Mouse (Mus musculus): ENCODE results near the gene Cfd. TPM values are rescaled to one million over a fixed set of nuclear protein-coding genes. Genes with fewer than 3 reads are reported as not detected.

The Cfd gene
- total and polyA plus RNA-seq, 3 experiments: 0.26 TPM; not detected in 2

DNA sequence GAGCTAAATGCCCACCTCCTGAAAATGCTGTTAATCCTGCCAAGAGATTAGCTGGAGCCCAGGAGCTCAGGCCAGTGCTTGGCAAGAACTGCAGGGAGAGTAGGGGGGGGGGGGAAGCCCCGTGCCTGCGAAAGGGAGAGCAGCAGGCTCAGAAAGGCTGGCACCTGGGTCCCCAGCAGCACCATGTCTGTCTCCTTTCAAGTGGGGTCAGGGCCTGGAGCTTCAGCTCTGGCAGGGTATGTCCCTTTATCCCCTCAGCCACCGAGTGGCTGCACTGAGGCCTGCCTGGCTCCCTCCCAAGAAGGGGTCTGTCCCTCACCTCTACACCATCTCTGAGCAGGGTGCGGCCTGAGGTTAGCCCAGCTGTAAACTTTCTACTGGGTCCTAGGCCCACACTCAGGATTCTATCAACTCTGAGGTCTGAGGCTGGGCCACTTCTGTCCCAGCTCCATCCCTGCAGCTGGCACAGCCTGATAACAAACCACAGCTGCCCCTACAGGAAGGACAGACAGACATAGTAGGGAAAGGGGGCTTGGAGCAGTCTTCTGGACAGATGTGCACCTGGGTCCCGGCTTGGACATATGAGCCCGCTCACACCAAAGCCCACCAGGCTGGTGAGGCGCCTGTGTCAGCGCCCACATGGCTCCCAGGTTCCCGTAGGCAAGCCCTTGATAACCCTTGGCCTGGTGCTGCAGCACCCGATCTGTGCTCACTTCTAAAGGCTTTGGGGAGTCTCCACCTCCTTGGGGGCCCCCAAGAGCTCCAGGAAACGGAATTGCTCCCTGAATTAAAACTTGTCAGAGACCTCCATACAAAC is 23.7 kb downstream of the Cfd start:
- H3K4me2 ChIP-seq (ENCODE audit: insufficient read depth, low read depth, poor library complexity, severe bottlenecking): no peak overlapping the region
- peaks cover 12 to 38% of the 10 kb centered on the region in 2 experiments for H3K4me1 ChIP-seq (ENCODE audit: control insufficient read depth in 1 of 2, insufficient read depth in 2 of 2)

DNA sequence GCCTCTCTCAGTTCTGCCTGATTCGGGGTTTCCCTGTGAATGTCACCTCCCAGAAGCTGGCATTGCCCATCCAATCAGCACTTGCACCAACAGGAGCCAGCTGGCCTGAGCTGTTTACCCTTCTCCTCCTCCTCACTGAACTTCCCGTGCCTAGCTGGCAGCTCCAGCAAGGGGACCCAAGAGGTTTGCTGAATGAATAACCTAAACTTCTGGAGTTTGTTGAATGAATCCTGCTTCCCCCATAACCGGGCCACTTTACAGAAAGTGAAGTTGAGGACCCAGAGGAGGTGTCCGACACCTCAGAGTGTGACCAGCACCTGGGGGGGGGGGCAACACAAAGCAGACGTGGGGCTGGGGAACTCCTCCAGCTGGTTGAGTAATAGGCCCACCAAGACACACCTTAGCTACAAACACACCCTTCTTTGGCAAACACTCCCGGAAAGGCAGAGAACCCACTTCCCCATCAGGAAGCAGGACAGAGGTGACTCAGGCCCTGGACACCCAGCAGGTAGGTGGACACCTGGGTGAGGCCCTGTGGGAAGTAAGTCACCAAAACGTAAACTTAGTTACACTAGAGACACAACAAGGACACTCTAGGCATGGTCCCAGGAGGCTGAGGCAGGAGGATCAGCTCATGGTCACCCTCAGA is 24.4 kb downstream of the Cfd start:
- peaks cover 8 to 39% of the 10 kb centered on the region in 2 experiments for H3K36me3 ChIP-seq (replicated peaks in 1 of 2; ENCODE audit: control insufficient read depth in 1 of 2, insufficient read depth in 1 of 2, low read length in 1 of 2)
- H3K27ac ChIP-seq (ENCODE audit: insufficient read depth, low read depth): no peak overlapping the region
- H3K4me2 ChIP-seq (ENCODE audit: insufficient read depth, low read depth, poor library complexity, severe bottlenecking): no peak overlapping the region
- no peak overlapping the region for H3K9ac ChIP-seq (ENCODE audit: insufficient read depth, low read depth)
- H3K4me1 ChIP-seq (ENCODE audit: control insufficient read depth in 1 of 2, insufficient read depth in 2 of 2): peaks cover 10 to 30% of the 10 kb centered on the region in 2 experiments
- H3K79me2 ChIP-seq (replicated peaks; ENCODE audit: control insufficient read depth, extremely low read depth, insufficient read depth, poor library complexity, severe bottlenecking): no peaks in the 10 kb centered on the region; the same call in 1 of the 2 replicates
- dilution Hi-C loops (cut with MboI; ENCODE audit: extremely low pct_ligation_motif_present, extremely low pct_unique_long_range_greater_than_20kb, low sequenced_read_pairs): no loop called here
- TF ChIP-seq HCFC1 (IDR thresholded peaks at IDR 0.05; ENCODE audit: low read depth, low read length) (no peak), RAD21 (IDR thresholded peaks at IDR 0.05; ENCODE audit: low read depth, low read length) (no peak)
- no peak for DNase-seq (ENCODE audit: extremely low read depth)
- in situ Hi-C loops (cut with MboI; ENCODE audit: low pct_ligation_motif_present, low pct_unique_long_range_greater_than_20kb, low sequenced_read_pairs): no loop called here
- H3K4me3 ChIP-seq (replicated peaks in 1 of 3; ENCODE audit: low read depth in 2 of 3, low read length in 2 of 3, poor library complexity in 1 of 3): no peak overlapping the region
- no peaks in the 10 kb centered on the region for H3K9me3 ChIP-seq (replicated peaks; ENCODE audit: low read length)
- H3K27me3 ChIP-seq (replicated peaks): no peaks in the 10 kb centered on the region

More for the DNA sequence above, 23.7 kb downstream of the Cfd start:
- in situ Hi-C loops (cut with MboI; ENCODE audit: low pct_ligation_motif_present, low pct_unique_long_range_greater_than_20kb, low sequenced_read_pairs) (no loop called here), dilution Hi-C loops (cut with MboI; ENCODE audit: extremely low pct_ligation_motif_present, extremely low pct_unique_long_range_greater_than_20kb, low sequenced_read_pairs) (no loop called here)
- Histone ChIP-seq H3K79me2 (replicated peaks; ENCODE audit: control insufficient read depth, extremely low read depth, insufficient read depth, poor library complexity, severe bottlenecking) (no peaks in the 10 kb centered on the region; the same call in 1 of the 2 replicates), H3K27ac (ENCODE audit: insufficient read depth, low read depth) (no peak overlapping the region), H3K9me3 (replicated peaks; ENCODE audit: low read length) (no peaks in the 10 kb centered on the region), H3K27me3 (replicated peaks) (no peaks in the 10 kb centered on the region), H3K9ac (ENCODE audit: insufficient read depth, low read depth) (no peak overlapping the region), H3K4me3 (replicated peaks in 1 of 3; ENCODE audit: low read depth in 2 of 3, low read length in 2 of 3, poor library complexity in 1 of 3) (no peak overlapping the region), H3K36me3 (replicated peaks in 1 of 2; ENCODE audit: control insufficient read depth in 1 of 2, insufficient read depth in 1 of 2, low read length in 1 of 2) (peaks cover 8 to 46% of the 10 kb centered on the region in 2 experiments)
- no peak for DNase-seq (ENCODE audit: extremely low read depth)
- TF ChIP-seq CHD1 (IDR thresholded peaks at IDR 0.05; ENCODE audit: low read depth, low read length) (no peak), MAX (IDR thresholded peaks at IDR 0.05; ENCODE audit: low read length) (no peak), POLR2A (IDR thresholded peaks at IDR 0.05; ENCODE audit: low read depth, low read length) (no peak), USF2 (conservative IDR thresholded peaks at IDR 0.05; ENCODE audit: low read depth, low read length) (no peak), E2F4 (IDR thresholded peaks at IDR 0.05; ENCODE audit: insufficient replicate concordance, low read depth, low read length) (no peak), ZNF384 (IDR thresholded peaks at IDR 0.05; ENCODE audit: low read depth, low read length) (no peak), PAX5 (IDR thresholded peaks at IDR 0.05; ENCODE audit: low read length) (no peak), MEF2A (IDR thresholded peaks at IDR 0.05; ENCODE audit: borderline replicate concordance, low read depth, low read length) (no peak)

DNA sequence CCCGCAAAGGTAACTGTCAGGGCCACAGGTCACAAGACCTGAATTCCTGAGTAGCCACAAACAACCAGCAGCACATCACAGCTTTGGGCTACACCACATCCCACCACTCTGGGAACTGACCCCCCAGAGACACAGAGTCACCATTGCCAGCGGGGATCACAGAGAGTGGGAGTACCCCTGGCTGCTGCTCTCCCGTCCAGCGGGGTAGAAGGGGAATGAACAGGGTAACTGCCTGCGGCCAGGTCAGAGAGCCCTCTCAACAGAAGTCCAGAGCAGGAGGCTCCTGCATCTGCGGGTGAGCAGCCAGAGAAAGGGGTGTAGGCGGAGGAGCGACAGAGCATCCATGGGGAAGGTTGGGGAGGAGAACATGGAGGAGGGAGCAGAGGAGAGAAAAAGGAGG is 25.4 kb downstream of the Cfd start:
- H3K9ac ChIP-seq (ENCODE audit: insufficient read depth, low read depth): peak overlapping the region; percentile 94
- DNase-seq (ENCODE audit: extremely low read depth): no peak
- peaks cover 10 to 30% of the 10 kb centered on the region in 2 experiments for H3K4me1 ChIP-seq (ENCODE audit: control insufficient read depth in 1 of 2, insufficient read depth in 2 of 2)
- H3K4me2 ChIP-seq (ENCODE audit: insufficient read depth, low read depth, poor library complexity, severe bottlenecking): peak overlapping the region; percentile 55
- peak overlapping the region; percentile 83 to 93 (median 87) for H3K4me3 ChIP-seq (replicated peaks in 1 of 3; ENCODE audit: low read depth in 2 of 3, low read length in 2 of 3, poor library complexity in 1 of 3)
- no peaks in the 10 kb centered on the region for H3K27me3 ChIP-seq (replicated peaks)
- dilution Hi-C loops (cut with MboI; ENCODE audit: extremely low pct_ligation_motif_present, extremely low pct_unique_long_range_greater_than_20kb, low sequenced_read_pairs): no loop called here
- no peaks in the 10 kb centered on the region for H3K9me3 ChIP-seq (replicated peaks; ENCODE audit: low read length)
- in situ Hi-C loops (cut with MboI; ENCODE audit: low pct_ligation_motif_present, low pct_unique_long_range_greater_than_20kb, low sequenced_read_pairs): no loop called here
- H3K36me3 ChIP-seq (replicated peaks in 1 of 2; ENCODE audit: control insufficient read depth in 1 of 2, insufficient read depth in 1 of 2, low read length in 1 of 2): peaks cover 4 to 30% of the 10 kb centered on the region in 2 experiments
- H3K79me2 ChIP-seq (replicated peaks; ENCODE audit: control insufficient read depth, extremely low read depth, insufficient read depth, poor library complexity, severe bottlenecking): no peaks in the 10 kb centered on the region; the same call in 1 of the 2 replicates
- H3K27ac ChIP-seq (ENCODE audit: insufficient read depth, low read depth): no peak overlapping the region
- TF ChIP-seq MAFK (IDR thresholded peaks at IDR 0.05; ENCODE audit: insufficient replicate concordance, low read length) (no peak), E2F4 (IDR thresholded peaks at IDR 0.05; ENCODE audit: insufficient replicate concordance, low read depth, low read length) (no peak), CHD1 (IDR thresholded peaks at IDR 0.05; ENCODE audit: low read depth, low read length) (no peak), UBTF (IDR thresholded peaks at IDR 0.05; ENCODE audit: low read depth, low read length) (no peak), KAT2A (IDR thresholded peaks at IDR 0.05; ENCODE audit: insufficient replicate concordance, low read length) (no peak), HCFC1 (IDR thresholded peaks at IDR 0.05; ENCODE audit: low read depth, low read length) (no peak), PAX5 (IDR thresholded peaks at IDR 0.05; ENCODE audit: low read length) (no peak), JUN (IDR thresholded peaks at IDR 0.05; ENCODE audit: insufficient read depth, low read depth, low read length) (no peak), ETS1 (conservative IDR thresholded peaks at IDR 0.05; ENCODE audit: low read depth, low read length) (no peak), USF1 (IDR thresholded peaks at IDR 0.05; ENCODE audit: low read depth, low read length) (no peak), MAZ (IDR thresholded peaks at IDR 0.05; ENCODE audit: low read depth, low read length) (no peak), POLR2A (IDR thresholded peaks at IDR 0.05; ENCODE audit: low read depth, low read length) (no peak), MXI1 (IDR thresholded peaks at IDR 0.05; ENCODE audit: low read depth, low read length) (no peak), SIN3A (IDR thresholded peaks at IDR 0.05; ENCODE audit: low read length) (no peak), MAX (IDR thresholded peaks at IDR 0.05; ENCODE audit: low read length) (no peak), NELFE (IDR thresholded peaks at IDR 0.05; ENCODE audit: low read depth, low read length) (no peak), IRF4 (IDR thresholded peaks at IDR 0.05; ENCODE audit: low read depth, low read length) (no peak), POLR2AphosphoS2 (IDR thresholded peaks at IDR 0.05; ENCODE audit: low read depth, low read length) (no peak)
